Mouse (Mus musculus) embryonic fibroblast, embryonic 13.5 days (primary cell): ENCODE data around the gene Lbp.

Source experiments
- CTCF ChIP-seq: IDR thresholded peaks from 2 replicates; pipeline ENCODE4 v1.5.1; 2011; ENCODE audit warnings: mild to moderate bottlenecking, control low read depth, low read length, moderate library complexity, borderline replicate concordance; ENCODE audit not compliant: insufficient read depth
- POLR2A ChIP-seq: IDR thresholded peaks from 2 replicates; pipeline ENCODE4 v1.6.1; 2011; ENCODE audit warnings: low read depth, mild to moderate bottlenecking, control low read depth, low read length, moderate library complexity

GRCm38 (mm10) chr2:158364175-158364574 lies 57.9 kb downstream of the Lbp start:
- TF ChIP-seq CTCF, result no peak
- TF ChIP-seq POLR2A, result no peak
